Comparison of ENCODE assay signal across 21 mouse cellular contexts in the genomic region with DNA sequence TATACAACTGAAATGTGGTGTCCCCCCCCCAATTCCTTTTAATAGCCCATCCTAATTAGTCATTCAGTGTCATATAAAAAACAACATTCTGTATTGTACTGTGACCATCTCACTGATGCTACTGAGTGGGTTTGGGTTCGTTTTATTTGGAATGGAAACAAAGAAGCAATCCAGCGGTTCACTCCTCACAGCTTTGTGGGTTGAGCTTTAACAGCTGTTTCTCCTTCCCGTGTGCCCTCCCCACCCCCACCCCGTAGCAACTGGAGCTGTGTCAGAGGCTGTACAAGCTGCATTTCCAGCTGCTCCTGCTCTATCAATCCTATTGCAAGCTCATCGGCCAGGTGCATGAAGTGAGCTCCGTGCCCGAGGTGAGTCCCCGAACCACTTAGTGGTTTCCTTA. TPM values are rescaled to one million over a fixed set of nuclear protein-coding genes. Genes with fewer than 3 reads are reported as not detected.
DNase-seq lines count a peak whose midpoint lies in the region; ATAC-seq lines count a peak whose summit lies in the region.
"Had no signal": no experiment of that assay in that cellular context is flagged by ENCODE, and none has a peak within 500 bp of the region (broad histone marks: within the 10 kb centered on the region; RNA-seq: fewer than 3 reads in every experiment).

No protein-coding gene starts in this region.

- DNase-seq in kidney, postnatal 14 days, result no peak
- DNase-seq in thymus, postnatal 0 days (ENCODE audit: low spot score), result peak; percentile 30
- no peak for DNase-seq in thymus, postnatal 25 days
- DNase-seq in limb, embryonic 11.5 days (ENCODE audit: low spot score), result peak; percentile 25
- DNase-seq in yolk sac, embryonic 10.5 days (ENCODE audit: low spot score), result no peak
- no peak for DNase-seq in right cerebral cortex, postnatal 14 days
- DNase-seq: adrenal gland, postnatal 36 days; cerebellum, adult 9-10 months; retina, postnatal 1 day; spleen, adult 18-20 months; thymus, postnatal 4 days had no signal

- H3K27ac ChIP-seq in kidney, embryonic 15.5 days, result 0 out of 2 replicates have a peak overlapping the region, but pooled peaks have one; percentile 56
- no peak overlapping the region for H3K27ac ChIP-seq in limb, embryonic 11.5 days (replicated peaks; ENCODE audit: low read depth, low read length)
- H3K27ac ChIP-seq: embryonic facial prominence, embryonic 12.5 days; forebrain, embryonic 10.5 days; heart, embryonic 15.5 days; hindbrain, embryonic 10.5 days had no signal

- H3K4me2 ChIP-seq in kidney, embryonic 15.5 days, result 0 out of 2 replicates have a peak overlapping the region, but pooled peaks have one; percentile 16
- H3K4me2 ChIP-seq in limb, embryonic 11.5 days (ENCODE audit: low read depth, severe bottlenecking), result no peak overlapping the region
- H3K4me2 ChIP-seq: embryonic facial prominence, embryonic 12.5 days; heart, embryonic 15.5 days had no signal

- H3K9me3 ChIP-seq in kidney, embryonic 15.5 days (replicated peaks), result no peaks in the 10 kb centered on the region
- no peaks in the 10 kb centered on the region for H3K9me3 ChIP-seq in limb, embryonic 11.5 days (ENCODE audit: control insufficient read depth, low read length)
- H3K9me3 ChIP-seq: embryonic facial prominence, embryonic 12.5 days; forebrain, embryonic 10.5 days; heart, embryonic 15.5 days; hindbrain, embryonic 10.5 days; megakaryocyte, embryonic 14.5 days had no signal

- H3K9ac ChIP-seq in kidney, embryonic 15.5 days, result no peak overlapping the region
- no peak overlapping the region for H3K9ac ChIP-seq in limb, embryonic 11.5 days (ENCODE audit: low read length)
- H3K9ac ChIP-seq: embryonic facial prominence, embryonic 12.5 days; heart, embryonic 15.5 days had no signal

- 26% methylated on average over 8 of the region's 8 CpGs for WGBS in kidney, embryonic 15.5 days
- WGBS in limb, embryonic 11.5 days, result 60% methylated on average over 8 of the region's 8 CpGs

- no peak overlapping the region for H3K4me3 ChIP-seq in kidney, embryonic 15.5 days (replicated peaks)
- H3K4me3 ChIP-seq in limb, embryonic 11.5 days (ENCODE audit: low read depth, low read length), result no peak overlapping the region
- H3K4me3 ChIP-seq: embryonic facial prominence, embryonic 12.5 days; forebrain, embryonic 10.5 days; heart, embryonic 15.5 days; hindbrain, embryonic 10.5 days; megakaryocyte, embryonic 14.5 days had no signal

- H3K4me1 ChIP-seq in kidney, embryonic 15.5 days, result peaks cover 10% of the 10 kb centered on the region
- H3K4me1 ChIP-seq in limb, embryonic 11.5 days (ENCODE audit: control insufficient read depth, insufficient read depth, low read length), result no peaks in the 10 kb centered on the region
- H3K4me1 ChIP-seq: forebrain, embryonic 10.5 days; heart, embryonic 15.5 days; hindbrain, embryonic 10.5 days; megakaryocyte, embryonic 14.5 days had no signal

- H3K27me3 ChIP-seq in kidney, embryonic 15.5 days, result no peaks in the 10 kb centered on the region
- no peaks in the 10 kb centered on the region for H3K27me3 ChIP-seq in limb, embryonic 11.5 days (ENCODE audit: control insufficient read depth, insufficient read depth, low read length)
- H3K27me3 ChIP-seq: embryonic facial prominence, embryonic 12.5 days; heart, embryonic 15.5 days; megakaryocyte, embryonic 14.5 days had no signal

- H3K36me3 ChIP-seq in kidney, embryonic 15.5 days, result no peaks in the 10 kb centered on the region
- H3K36me3 ChIP-seq in limb, embryonic 11.5 days (ENCODE audit: control insufficient read depth, insufficient read depth, low read length), result no peaks in the 10 kb centered on the region
- H3K36me3 ChIP-seq: forebrain, embryonic 10.5 days; hindbrain, embryonic 10.5 days had no signal

- ATAC-seq in kidney, embryonic 15.5 days (replicated peaks; ENCODE audit: low FRiP score), result peak; percentile 91
- no peak for ATAC-seq in limb, embryonic 11.5 days (ENCODE audit: insufficient number of reproducible peaks, low FRiP score, low TSS enrichment, low read depth)
- ATAC-seq: inflammation-experienced regulatory T-cells, adult 6 months had no signal

RNA-seq across cellular contexts. Expression of a gene that starts 27.1 kb away (rescaled TPM):
- polyA plus RNA-seq in kidney, embryonic 15.5 days (2015; fragmentation: Nextera tagmentation; extraction: Ambion mirVana), result not detected in 2 replicates
- not detected in 2 replicates for polyA plus RNA-seq in thymus, postnatal 0 days (2015; fragmentation: Nextera tagmentation; extraction: Ambion mirVana)
- not detected in 2 replicates for polyA plus RNA-seq in limb, embryonic 11.5 days (2014; fragmentation: Nextera tagmentation; extraction: Ambion mirVana)
- polyA plus RNA-seq: embryonic facial prominence, embryonic 12.5 days; forebrain, embryonic 10.5 days; gonadal fat pad, adult 2 months; heart, embryonic 15.5 days; hindbrain, embryonic 10.5 days; inflammation-experienced regulatory T-cells, adult 6 months; large intestine, adult 2 months; liver, embryonic 16.5 days had no signal

RNA-seq across cellular contexts. Expression of a gene that starts 31.6 kb away (rescaled TPM):
- 24.0 and 27.4 TPM in 2 replicates for polyA plus RNA-seq in kidney, embryonic 15.5 days (2015; fragmentation: Nextera tagmentation; extraction: Ambion mirVana)
- polyA plus RNA-seq in thymus, postnatal 0 days (2015; fragmentation: Nextera tagmentation; extraction: Ambion mirVana), result 16.5 and 23.0 TPM in 2 replicates
- 32.9 and 38.2 TPM in 2 replicates for polyA plus RNA-seq in limb, embryonic 11.5 days (2014; fragmentation: Nextera tagmentation; extraction: Ambion mirVana)

Comparison
In these comparisons a context has a peak if more than half of its experiments do, and no peak if none do; other contexts are left out.
1. DNase-seq: peak in thymus, postnatal 0 days (single experiment) and limb, embryonic 11.5 days (single experiment); none in kidney, postnatal 14 days (single experiment), thymus, postnatal 25 days (single experiment), yolk sac, embryonic 10.5 days (single experiment) and right cerebral cortex, postnatal 14 days (single experiment).